Mouse (Mus musculus) kidney, adult 11 months (tissue): Measurements from ENCODE around the gene Rnf220.

Experiments used
- DNase-seq: peaks from one replicate; pipeline ENCODE4 v3.0.0; 2022

The Rnf220 gene

GRCm38 (mm10) chr4:117434336-117434735, 62.5 kb downstream of the Rnf220 start:
- DNase-seq, result no peak

DNA sequence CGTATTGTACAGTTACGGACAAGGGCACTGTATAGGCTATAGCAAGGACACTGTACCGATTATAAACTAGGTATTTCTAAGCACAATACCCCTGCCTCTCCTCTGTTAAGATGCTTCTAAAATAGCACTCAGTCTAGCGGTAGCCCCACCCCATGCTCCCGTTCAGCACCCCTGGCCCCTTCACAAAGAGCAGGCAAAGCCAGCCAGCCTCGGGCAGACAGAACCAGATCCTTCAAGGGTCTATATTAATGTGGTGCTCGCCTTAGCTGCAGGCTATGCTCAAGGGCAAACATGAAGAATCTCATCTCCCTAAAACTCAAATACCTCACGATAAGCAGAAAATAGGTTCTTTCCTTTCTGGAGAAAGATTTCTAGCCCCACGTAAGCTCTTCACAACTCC, 67.2 kb downstream of the Rnf220 start:
- no peak for DNase-seq

DNA sequence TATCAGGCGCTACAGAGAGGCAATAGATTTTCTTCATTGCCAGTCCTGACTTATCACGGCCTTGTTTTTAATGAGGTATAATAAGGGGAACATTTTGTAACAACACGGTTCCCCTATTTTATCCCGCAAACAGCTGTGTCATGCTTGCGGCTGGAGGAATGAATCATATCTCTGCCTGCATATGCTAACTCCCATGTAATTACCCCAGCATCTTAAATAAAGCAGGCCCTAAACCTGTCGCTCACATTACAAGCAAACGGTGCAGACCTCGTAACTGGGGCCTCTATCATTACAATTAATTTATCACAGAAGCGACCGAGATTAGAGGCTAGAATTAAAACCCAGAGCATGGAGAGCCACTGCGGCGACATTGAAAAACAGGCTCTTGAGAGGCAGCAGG, 69.3 kb downstream of the Rnf220 start:
- DNase-seq, result no peak

DNA sequence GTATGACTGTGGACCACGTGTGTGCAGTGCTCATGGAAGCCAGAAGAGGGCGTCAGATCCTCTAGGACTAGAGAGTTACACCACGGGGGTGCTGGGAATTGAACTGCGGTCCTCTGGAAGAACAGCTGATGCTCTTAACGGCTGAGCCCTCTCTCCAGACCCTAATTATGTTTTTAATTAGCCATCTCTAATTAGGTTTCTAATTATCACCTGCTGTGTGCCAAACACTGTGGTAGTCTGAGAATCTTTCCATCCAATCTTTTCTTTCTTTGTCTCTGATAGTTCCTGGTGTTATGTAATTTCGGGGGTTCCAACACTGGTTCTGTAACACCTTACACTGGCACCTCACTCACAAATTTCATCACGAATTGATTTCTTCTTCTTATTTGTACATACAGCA, 75.8 kb downstream of the Rnf220 start:
- DNase-seq, result no peak

DNA sequence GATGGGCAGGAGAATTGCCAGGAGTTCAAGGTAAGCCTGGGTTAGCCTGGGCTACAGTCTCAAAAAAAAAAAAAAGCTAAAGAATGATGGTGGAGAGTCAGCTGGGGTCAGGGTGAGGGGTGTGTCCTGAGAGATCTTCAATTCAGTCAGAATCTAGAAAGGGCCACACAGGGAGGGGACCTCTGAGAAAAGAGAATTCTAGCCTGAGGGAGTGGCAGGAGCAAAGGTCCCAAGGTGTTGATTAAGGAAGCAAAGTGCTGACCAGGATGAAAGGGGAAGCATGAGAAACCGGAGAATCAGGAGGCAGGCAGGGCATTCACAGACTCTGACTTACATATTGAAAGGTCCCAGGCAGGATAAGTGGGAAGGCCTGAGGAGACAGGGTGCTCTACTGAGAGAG, 80.0 kb downstream of the Rnf220 start:
- DNase-seq, result no peak

DNA sequence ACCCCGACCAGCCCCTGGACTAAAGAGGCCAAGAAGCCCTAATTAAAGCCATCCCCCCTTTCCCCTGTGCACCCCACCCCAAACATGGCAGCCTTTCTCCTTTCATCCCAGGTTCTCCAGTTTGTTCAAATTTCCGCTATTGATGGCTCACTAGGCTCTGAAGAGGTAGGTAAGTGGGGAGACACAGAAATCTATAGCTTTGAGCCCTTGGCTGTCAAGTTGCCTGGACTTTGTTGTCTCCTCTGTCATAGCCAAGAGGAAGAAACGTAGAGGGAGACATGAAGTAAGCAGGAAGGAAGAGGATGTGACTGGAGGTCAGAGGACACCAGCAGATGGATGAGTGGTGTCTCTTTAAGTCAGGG, 86.8 kb downstream of the Rnf220 start:
- no peak for DNase-seq

- no peak for DNase-seq
These were observed 87.5 kb downstream of the Rnf220 start for GRCm38 (mm10) chr4:117409144-117410048.

- DNase-seq, result no peak
These were observed 88.9 kb downstream of the Rnf220 start for GRCm38 (mm10) chr4:117407945-117408344.

- DNase-seq, result no peak
These were observed 90.9 kb downstream of the Rnf220 start for GRCm38 (mm10) chr4:117405999-117406398.

DNA sequence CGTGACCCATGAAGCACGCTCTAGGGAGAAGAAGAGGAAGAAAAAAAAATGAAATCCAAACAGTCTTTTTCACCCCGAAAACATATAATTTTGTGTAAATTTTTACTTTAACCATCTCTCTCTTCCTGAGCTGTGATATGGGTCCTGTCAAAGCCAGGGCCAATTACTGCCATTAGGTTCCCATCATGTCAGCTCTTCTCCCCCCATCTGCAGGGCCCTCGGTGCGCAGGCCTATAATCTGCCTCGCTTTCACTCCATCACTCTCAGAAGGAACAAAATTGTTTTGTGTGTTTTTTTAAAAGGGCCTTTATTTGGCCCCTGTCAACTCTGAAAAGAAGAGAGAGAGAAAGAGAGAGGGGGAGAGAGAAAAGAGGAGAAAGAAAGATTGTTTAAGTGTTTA, 91.6 kb downstream of the Rnf220 start:
- no peak for DNase-seq

DNA sequence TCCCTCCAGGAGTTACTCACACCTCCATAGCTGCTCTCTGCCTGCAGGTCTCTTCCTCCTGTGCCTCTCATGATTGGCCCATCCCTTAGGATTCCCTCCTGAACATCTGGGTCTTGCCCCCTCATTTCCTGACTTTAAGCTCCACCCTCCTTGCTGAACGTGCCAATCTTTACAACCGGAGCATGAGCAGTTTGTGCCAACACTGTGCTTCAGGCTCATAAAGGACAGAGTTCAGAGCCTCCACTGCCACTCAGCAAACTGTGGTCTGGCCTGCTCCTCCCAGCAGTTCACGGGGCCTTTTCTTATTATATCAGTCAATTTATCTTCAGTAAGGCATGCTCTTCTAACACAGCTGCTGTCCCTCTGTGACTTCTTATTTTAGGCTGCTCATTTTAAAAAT, 93.4 kb downstream of the Rnf220 start:
- DNase-seq, result no peak

DNA sequence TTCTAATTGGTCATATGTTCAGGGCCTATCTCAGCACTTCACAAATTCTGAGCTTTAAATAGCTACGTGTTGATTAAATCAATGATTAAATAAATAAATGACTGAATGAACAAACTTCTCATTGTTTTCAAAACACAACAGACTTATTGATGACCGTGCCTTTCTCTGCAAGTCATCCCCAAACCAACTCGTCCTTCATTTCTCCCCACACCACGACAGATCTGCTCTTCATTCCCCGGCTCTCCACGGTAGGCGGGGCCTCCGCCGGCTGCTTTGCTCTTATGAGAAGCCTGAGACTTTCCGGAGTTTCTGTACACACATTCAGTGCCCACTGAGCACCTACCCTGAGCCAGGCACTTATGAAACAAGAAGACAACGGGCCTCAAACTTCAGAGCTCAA, 99.7 kb downstream of the Rnf220 start:
- no peak for DNase-seq

- no peak for DNase-seq
These were observed 103.8 kb downstream of the Rnf220 start for GRCm38 (mm10) chr4:117393027-117393426.

DNA sequence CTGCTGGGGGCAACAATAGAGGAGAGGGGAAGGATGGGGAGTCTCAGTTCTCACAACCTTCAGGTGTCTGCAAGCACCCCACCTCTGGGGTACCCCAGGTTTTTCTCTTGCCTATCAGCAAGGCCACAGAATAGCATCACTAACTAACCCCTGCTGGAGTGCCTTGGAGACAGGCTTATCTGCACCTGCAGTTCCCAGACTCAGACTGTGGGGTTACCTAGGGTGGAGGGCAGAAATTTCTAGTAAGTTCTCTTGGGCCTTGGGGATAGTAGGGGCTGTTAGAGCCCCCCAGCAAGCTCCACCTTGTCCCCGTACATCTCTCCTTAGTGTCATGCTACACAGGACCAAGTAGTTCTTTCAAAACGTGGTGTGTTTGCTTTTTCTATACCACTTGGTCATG, 104.5 kb downstream of the Rnf220 start:
- DNase-seq, result no peak

- no peak for DNase-seq
These were observed 104.9 kb downstream of the Rnf220 start for GRCm38 (mm10) chr4:117391966-117392365.

DNA sequence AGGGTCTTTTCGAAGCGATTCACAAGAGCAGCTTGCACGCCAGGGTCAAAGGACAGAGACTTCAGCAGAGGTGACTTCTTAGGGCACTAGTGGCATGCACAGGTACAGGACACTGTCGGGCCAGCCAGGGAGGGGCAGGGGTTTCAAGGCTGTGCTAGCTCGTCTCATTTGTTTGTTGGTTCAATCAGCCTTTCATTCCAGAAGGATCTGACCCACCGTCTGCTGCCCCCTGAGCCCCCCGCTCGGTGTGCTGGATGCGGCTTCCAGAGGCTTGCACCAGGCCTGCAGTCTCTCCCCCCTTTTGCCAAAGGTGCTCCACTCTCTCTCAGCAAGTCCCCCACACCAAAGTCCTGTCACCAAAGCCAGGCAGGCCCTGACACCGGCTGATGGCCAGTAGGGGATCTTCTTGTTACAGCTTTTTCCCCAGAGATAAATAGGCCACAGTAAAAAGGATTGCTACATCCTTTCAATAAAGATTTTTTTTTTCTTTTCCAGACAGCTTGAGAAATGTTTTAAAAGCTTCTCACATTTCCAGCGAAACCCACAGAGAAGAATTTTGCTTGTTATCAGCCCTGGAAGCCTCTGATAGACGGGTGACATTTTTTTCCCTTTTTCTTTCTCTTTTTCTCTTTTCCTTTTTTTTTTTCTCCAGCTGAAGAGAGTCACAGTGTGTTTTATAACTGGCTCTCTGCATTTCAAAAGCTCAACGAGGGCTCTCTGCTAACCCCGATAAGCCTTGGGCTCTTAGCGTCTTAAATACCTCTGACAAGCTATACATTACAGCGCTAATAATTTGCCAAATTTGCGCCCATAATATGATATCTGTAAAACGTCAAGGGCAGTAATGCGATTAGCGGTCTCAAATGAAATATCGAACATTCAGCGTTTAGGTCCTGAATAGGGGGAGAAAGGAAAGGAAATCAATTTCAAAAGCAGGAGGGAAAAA, 105.7 kb downstream of the Rnf220 start:
- no peak for DNase-seq

GRCm38 (mm10) chr4:117389264-117390054, 107.4 kb downstream of the Rnf220 start:
- DNase-seq, result no peak

DNA sequence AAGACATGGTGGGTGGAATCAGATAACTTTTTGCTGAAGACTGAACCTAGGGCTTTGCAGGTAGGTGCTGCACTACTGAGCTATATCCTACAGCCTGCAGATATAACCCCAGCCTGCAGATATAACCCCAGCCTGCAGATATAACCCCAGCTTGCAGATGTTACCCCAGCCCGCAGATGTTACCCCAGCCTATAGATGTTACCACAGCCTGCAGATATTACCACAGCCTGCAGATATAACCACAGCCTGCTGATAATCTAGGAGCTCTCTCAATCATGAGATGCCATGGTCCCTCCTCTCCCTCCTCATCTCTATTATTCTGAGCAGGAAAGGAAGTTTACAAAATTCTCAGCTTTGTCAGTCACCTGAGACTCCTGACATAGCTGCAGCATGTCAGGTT, 111.6 kb downstream of the Rnf220 start:
- no peak for DNase-seq

DNA sequence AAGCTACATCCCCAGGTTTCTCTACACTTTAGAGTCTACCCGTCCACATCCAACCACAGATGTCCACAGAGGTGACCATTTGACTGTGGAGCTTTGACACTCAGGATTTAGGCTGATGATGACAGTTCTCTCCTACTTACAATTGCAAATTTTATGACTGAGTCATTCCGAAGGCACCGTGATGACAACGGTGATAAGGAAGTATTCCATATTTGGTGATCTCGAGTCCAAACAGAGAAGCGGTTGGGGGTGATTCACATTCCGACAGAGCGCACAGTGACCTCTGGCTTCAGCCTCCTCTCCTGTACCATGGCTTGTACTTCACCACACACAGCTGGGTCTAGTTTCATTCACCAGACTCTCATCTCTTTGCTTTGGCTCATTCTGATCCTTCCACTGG, 115.0 kb downstream of the Rnf220 start:
- no peak for DNase-seq

DNA sequence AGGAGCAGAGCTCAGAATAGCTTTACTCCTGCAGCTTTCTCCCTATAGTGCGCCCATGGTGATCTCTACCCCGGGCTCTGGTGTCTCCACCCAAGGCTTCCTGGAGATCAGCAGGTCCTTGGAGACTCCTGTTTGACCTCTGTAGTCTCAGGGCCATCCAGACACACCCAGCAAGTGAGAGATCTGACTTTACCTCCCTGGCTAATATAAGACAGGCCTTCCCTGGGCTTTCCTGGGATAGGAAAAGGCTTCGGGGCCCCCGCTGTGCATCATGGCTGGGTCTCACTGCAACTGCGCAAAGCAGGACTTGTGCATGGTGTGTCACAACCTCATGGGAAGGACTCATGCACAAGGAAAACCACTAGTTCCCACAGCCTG, 116.3 kb downstream of the Rnf220 start:
- DNase-seq, result no peak

- DNase-seq, result no peak
These were observed 116.9 kb downstream of the Rnf220 start for GRCm38 (mm10) chr4:117379803-117380557.

DNA sequence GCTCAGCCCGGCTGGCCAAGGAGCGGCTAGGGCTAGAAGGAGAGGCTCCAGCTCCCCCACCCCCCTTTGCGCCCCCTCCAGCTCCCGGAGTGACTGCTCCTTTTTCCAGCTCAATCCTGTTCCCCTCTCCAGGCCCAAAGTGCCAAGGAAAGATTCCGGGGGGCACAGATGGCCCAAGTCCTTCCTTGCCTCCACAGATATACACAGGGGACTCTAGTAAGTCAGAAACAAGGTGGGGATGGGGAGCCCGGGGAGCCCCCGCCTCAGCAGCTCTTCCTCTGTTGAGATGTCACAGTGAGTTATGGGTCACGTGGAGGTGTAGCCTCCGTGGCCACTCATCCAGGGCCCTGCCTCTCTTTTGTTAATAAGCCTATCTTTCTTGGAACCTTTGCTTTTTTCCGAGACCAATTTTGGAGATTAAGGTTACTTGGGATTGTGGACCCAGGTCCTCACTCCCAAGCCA, 122.7 kb downstream of the Rnf220 start:
- DNase-seq, result no peak
